Mouse (Mus musculus) cerebral cortex, adult 2 months (tissue): ENCODE data around the gene Ldlrap1.

Experiments
- WGBS: fragments of 180-500 bp; shearing (Covaris S2); methylation state at CpG from one replicate; pipeline ENCODE4 v1.1.7; 2018; 5-methylcytosine and 5-hydroxymethylcytosine counted together

Gene Ldlrap1

GRCm38 (mm10) chr4:134767426-134768225 lies at the start of gene Ldlrap1:
TSS of gene Ldlrap1 (minus strand) at chr4:134768024.
- under 1% methylated on average over 80 of the region's 80 CpGs for WGBS

- 76% methylated on average over 4 of the region's 4 CpGs for WGBS
Measured at GRCm38 (mm10) chr4:134814229-134814571, 46.4 kb upstream of the Ldlrap1 start.

- WGBS = 63% methylated on average over 17 of the region's 17 CpGs
Measured at GRCm38 (mm10) chr4:134813406-134814228, 45.8 kb upstream of the Ldlrap1 start.

- WGBS = 23% methylated on average over 5 of the region's 5 CpGs
Measured at GRCm38 (mm10) chr4:134804765-134805164, 36.9 kb upstream of the Ldlrap1 start.

- 48% methylated on average over 3 of the region's 3 CpGs for WGBS
Measured at GRCm38 (mm10) chr4:134802765-134803164, 34.9 kb upstream of the Ldlrap1 start.

- 68% methylated on average over 10 of the region's 10 CpGs for WGBS
Measured at GRCm38 (mm10) chr4:134802155-134802554, 34.3 kb upstream of the Ldlrap1 start.

GRCm38 (mm10) chr4:134800693-134801092 lies 32.9 kb upstream of the Ldlrap1 start:
- WGBS = 79% methylated on average over 10 of the region's 10 CpGs

- WGBS = 40% methylated on average over 8 of the region's 8 CpGs
Measured at GRCm38 (mm10) chr4:134800098-134800497, 32.3 kb upstream of the Ldlrap1 start.

GRCm38 (mm10) chr4:134799272-134799671 lies 31.4 kb upstream of the Ldlrap1 start:
- 13% methylated on average over 4 of the region's 4 CpGs for WGBS

- WGBS = 62% methylated on average over 3 of the region's 3 CpGs
Measured at GRCm38 (mm10) chr4:134798861-134799260, 31.0 kb upstream of the Ldlrap1 start.

- 86% methylated on average over 6 of the region's 6 CpGs for WGBS
Measured at GRCm38 (mm10) chr4:134797621-134798020, 29.8 kb upstream of the Ldlrap1 start.

GRCm38 (mm10) chr4:134796581-134797361 lies 28.9 kb upstream of the Ldlrap1 start:
- 49% methylated on average over 7 of the region's 7 CpGs for WGBS

- WGBS = 80% methylated on average over 5 of the region's 5 CpGs
Measured at GRCm38 (mm10) chr4:134795819-134796485, 28.1 kb upstream of the Ldlrap1 start.

- 34% methylated on average over 10 of the region's 10 CpGs for WGBS
Measured at GRCm38 (mm10) chr4:134793213-134793956, 25.6 kb upstream of the Ldlrap1 start.

- 67% methylated on average over 6 of the region's 6 CpGs for WGBS
Measured at GRCm38 (mm10) chr4:134791731-134792130, 23.9 kb upstream of the Ldlrap1 start.

GRCm38 (mm10) chr4:134786946-134787345 lies 19.1 kb upstream of the Ldlrap1 start:
- WGBS = 61% methylated on average over 10 of the region's 10 CpGs

GRCm38 (mm10) chr4:134784701-134785100 lies 16.9 kb upstream of the Ldlrap1 start:
- WGBS = 66% methylated on average over 5 of the region's 5 CpGs

GRCm38 (mm10) chr4:134779136-134779934 lies 11.5 kb upstream of the Ldlrap1 start:
- WGBS = 62% methylated on average over 14 of the region's 14 CpGs

- WGBS = 59% methylated on average over 7 of the region's 7 CpGs
Measured at GRCm38 (mm10) chr4:134776246-134776645, 8.4 kb upstream of the Ldlrap1 start.
